Mouse (Mus musculus): Measurements from ENCODE around the gene Tnrc6b. TPM values are rescaled to one million over a fixed set of nuclear protein-coding genes. Genes with fewer than 3 reads are reported as not detected.
"Not testable (repeated sequence)": the region's sequence is repeated elsewhere in the genome, so short reads cannot be mapped to it uniquely, and the experiment has no call there.

Tnrc6b gene
- polyA plus RNA-seq, 1 experiment from 2014 or later, result 35.6 TPM

DNA sequence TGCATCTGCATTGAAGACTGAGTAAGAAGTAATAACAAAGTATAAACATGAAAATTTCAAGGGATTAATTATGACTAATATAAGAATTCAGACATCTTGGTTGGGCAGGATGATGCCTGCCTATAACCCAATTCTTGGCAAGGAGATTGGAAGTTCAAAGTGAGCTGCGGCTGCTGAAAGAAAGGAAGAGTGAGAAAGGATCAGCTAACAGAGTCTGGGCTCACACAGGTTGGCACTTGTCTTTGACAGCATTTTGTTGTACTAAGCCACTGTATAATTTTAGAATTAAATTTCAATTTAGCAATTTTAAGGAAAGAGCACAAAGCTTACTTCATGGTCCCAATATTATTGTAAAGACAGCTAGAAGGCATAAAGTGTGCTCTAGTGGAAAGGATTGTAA, 150.2 kb downstream of the Tnrc6b start:
- ATAC-seq (ENCODE audit: insufficient number of reproducible peaks, insufficient read depth, low FRiP score, low TSS enrichment, low read depth), result no peak
- no peak overlapping the region for H3K27ac ChIP-seq
- no peaks in the 10 kb centered on the region for H3K9me3 ChIP-seq
- H3K4me1 ChIP-seq, result peaks cover 7% of the 10 kb centered on the region
- no peak overlapping the region for H3K4me2 ChIP-seq
- no peak overlapping the region for H3K9ac ChIP-seq
- peaks cover 17% of the 10 kb centered on the region for H3K36me3 ChIP-seq
- no peaks in the 10 kb centered on the region for H3K27me3 ChIP-seq
- 58% methylated on average over 1 of the region's 1 CpGs for WGBS
- no peak overlapping the region for H3K4me3 ChIP-seq

DNA sequence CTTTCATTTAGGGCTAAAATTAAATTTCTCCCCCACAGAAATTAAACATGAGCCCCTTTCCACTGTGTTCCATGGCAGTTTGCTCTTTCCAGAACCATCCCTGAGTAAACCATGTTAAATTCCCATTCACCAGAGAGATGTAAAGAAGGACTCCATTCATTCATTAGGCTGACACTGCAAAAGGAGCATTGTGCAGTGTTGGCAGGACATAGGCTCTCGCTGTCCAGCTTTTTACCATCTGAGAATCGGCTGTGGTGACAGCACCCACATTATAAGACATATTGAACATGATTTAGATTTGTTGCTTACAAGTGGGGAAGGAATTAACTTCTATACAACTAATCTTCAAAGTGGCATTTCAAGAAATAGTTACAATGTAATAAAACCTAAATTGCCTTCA, 150.9 kb downstream of the Tnrc6b start:
- H3K9me3 ChIP-seq, result no peaks in the 10 kb centered on the region
- H3K27me3 ChIP-seq, result no peaks in the 10 kb centered on the region
- WGBS, result 56% methylated on average over 2 of the region's 2 CpGs
- peaks cover 23% of the 10 kb centered on the region for H3K36me3 ChIP-seq
- H3K4me1 ChIP-seq, result peaks cover 7% of the 10 kb centered on the region
- no peak overlapping the region for H3K9ac ChIP-seq
- no peak overlapping the region for H3K4me3 ChIP-seq
- ATAC-seq (ENCODE audit: insufficient number of reproducible peaks, insufficient read depth, low FRiP score, low TSS enrichment, low read depth), result no peak
- no peak overlapping the region for H3K27ac ChIP-seq
- H3K4me2 ChIP-seq, result no peak overlapping the region

DNA sequence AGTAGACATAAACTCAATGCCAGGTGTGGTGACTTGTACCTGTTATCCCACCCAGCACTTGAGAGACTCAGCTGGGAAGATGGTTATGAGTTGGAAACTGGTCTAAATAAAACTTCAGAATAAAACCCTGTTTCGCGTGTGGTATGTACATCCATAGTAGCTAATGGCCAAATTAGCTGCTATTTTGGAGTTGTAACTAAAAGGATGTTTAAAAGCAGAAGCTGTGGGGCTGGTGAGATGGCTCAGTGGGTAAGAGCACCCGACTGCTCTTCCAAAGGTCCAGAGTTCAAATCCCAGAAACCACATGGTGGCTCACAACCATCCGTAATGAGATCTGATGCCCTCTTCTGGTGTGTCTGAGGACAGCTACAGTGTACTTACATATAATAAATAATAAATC, 157.5 kb downstream of the Tnrc6b start:
- not testable (repeated sequence) for H3K27me3 ChIP-seq; H3K9me3 ChIP-seq; H3K9ac ChIP-seq; H3K27ac ChIP-seq; H3K4me1 ChIP-seq; H3K4me2 ChIP-seq; H3K4me3 ChIP-seq; ATAC-seq (ENCODE audit: insufficient number of reproducible peaks, insufficient read depth, low FRiP score, low TSS enrichment, low read depth)
- 94% methylated on average over 4 of the region's 4 CpGs for WGBS
- peaks cover 14% of the 10 kb centered on the region for H3K36me3 ChIP-seq

DNA sequence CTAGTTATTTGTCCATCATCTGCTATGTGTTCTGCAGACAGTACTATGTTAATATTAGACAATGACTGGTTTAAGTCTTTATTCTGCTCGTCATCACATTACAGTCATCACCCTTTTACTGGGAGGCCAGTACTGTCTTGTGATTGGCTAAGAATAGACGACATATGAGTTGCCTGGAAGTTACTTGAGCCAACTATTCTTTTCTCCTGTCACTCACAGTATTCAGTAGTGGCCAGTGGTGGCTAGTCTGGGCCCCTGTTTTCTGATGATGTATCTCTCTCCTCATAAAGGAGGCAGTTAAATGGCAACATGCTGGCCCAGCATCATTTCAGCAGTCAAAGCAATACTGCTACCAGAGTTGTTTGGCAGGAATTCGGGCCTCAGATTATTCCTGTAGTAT, 163.6 kb downstream of the Tnrc6b start:
- Histone ChIP-seq H3K27ac (no peak overlapping the region), H3K9me3 (no peaks in the 10 kb centered on the region), H3K36me3 (peaks cover 37% of the 10 kb centered on the region), H3K4me3 (no peak overlapping the region), H3K9ac (no peak overlapping the region), H3K27me3 (no peaks in the 10 kb centered on the region), H3K4me2 (no peak overlapping the region), H3K4me1 (no peaks in the 10 kb centered on the region)
- 79% methylated on average over 3 of the region's 3 CpGs for WGBS
- no peak for ATAC-seq (ENCODE audit: insufficient number of reproducible peaks, insufficient read depth, low FRiP score, low TSS enrichment, low read depth)

DNA sequence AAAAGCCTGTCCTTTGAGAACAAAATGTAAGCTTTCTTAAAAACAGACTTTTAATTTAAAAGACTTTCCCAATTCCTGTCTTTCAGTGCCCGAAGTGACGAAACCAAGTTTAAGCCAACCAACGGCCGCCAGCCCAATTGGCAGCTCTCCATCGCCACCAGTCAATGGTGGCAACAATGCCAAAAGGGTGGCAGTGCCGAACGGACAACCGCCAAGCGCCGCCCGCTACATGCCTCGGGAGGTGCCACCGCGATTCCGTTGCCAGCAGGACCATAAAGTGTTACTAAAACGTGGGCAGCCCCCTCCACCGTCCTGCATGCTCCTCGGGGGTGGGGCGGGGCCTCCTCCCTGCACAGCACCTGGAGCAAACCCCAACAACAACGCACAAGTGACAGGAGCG, 165.1 kb downstream of the Tnrc6b start:
- Histone ChIP-seq H3K4me3 (no peak overlapping the region), H3K36me3 (peaks cover 52% of the 10 kb centered on the region), H3K4me1 (no peaks in the 10 kb centered on the region), H3K27ac (no peak overlapping the region), H3K9ac (no peak overlapping the region), H3K4me2 (no peak overlapping the region), H3K27me3 (no peaks in the 10 kb centered on the region), H3K9me3 (no peaks in the 10 kb centered on the region)
- no peak for ATAC-seq (ENCODE audit: insufficient number of reproducible peaks, insufficient read depth, low FRiP score, low TSS enrichment, low read depth)
- WGBS, result 87% methylated on average over 21 of the region's 21 CpGs

DNA sequence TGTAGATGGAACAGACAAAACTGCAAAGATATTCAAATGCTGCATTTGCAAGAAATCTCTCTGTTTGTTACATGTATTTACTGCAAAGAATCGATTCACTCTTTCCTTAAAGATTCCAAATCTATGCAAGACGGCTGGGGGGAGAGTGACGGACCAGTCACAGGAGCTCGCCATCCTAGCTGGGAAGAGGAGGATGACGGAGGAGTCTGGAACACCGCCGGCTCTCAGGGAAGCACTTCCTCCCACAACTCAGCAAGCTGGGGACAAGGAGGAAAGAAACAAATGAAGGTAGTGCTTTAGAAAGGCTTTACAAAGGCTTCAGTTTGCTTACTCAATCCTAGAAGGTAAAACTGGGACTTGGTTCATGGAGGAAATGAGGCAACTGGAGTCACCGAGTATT, 173.0 kb downstream of the Tnrc6b start:
- WGBS, result 88% methylated on average over 8 of the region's 8 CpGs
- Histone ChIP-seq H3K27me3 (no peaks in the 10 kb centered on the region), H3K4me3 (no peak overlapping the region), H3K36me3 (peaks cover 82% of the 10 kb centered on the region), H3K9ac (no peak overlapping the region), H3K27ac (no peak overlapping the region), H3K4me1 (peaks cover 3% of the 10 kb centered on the region; the same call in 1 of the 2 replicates), H3K9me3 (no peaks in the 10 kb centered on the region), H3K4me2 (no peak overlapping the region)
- ATAC-seq (ENCODE audit: insufficient number of reproducible peaks, insufficient read depth, low FRiP score, low TSS enrichment, low read depth), result no peak

DNA sequence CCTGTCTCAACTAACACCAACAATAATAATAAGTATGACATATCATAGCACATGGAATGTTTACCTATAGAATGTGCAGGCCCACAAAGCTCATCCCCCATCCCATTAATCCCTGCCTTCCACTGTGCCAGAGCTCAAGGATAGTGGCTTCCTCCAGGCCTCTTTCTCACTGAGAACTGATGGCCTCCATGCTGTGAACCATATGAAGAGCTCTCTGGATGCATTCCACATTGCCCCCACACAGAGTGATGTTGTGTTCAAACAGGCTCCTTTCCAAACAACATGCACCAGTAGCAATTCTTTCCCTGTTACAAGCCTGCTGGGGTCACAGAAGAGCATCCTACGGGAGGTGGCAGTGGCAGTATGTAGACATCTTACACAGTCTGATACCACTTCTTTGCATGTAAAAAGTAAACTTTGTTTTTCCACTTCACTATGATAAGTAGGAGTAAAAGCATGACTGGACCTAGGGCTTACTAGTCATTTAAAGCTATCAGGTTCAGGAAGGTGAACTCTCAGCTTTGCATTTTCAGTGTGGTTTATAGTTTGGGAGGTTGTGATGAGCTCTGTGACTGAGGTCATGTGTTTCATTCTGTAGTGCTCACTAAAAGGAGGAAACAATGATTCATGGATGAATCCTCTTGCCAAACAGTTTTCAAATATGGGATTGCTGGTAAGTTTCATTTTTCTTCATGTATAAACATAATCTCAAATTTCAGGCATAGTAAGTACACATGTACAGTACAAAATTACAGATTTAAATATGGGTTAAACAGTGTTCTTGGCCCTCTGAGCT, 175.4 kb downstream of the Tnrc6b start:
- Histone ChIP-seq H3K4me1 (peaks cover 3% of the 10 kb centered on the region; the same call in 1 of the 2 replicates), H3K9ac (no peak overlapping the region), H3K27ac (no peak overlapping the region), H3K27me3 (no peaks in the 10 kb centered on the region), H3K9me3 (no peaks in the 10 kb centered on the region), H3K4me2 (no peak overlapping the region), H3K36me3 (peaks cover 77% of the 10 kb centered on the region), H3K4me3 (no peak overlapping the region)
- 92% methylated on average over 1 of the region's 1 CpGs for WGBS
- ATAC-seq (ENCODE audit: insufficient number of reproducible peaks, insufficient read depth, low FRiP score, low TSS enrichment, low read depth), result no peak

DNA sequence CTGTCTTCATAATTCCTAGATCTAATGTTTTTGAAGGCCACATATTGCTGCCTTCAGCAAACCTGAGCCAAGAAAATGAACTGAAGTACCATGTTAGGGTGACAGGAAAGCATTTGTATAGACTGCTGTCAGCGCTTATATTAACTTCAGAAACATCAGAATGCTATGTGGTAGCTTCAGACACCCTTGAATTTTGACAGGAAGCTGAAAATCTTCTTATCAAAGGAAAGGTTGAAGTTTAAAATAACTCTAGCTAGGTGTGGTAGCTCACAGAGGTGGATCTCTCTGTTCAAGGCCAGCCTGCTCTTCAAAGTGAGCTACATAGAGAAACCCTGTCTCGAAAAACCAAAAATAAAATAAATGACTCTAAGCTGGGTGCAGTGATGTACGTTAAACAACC, 181.2 kb downstream of the Tnrc6b start:
- Histone ChIP-seq H3K27ac (no peak overlapping the region), H3K27me3 (no peaks in the 10 kb centered on the region), H3K4me1 (no peaks in the 10 kb centered on the region), H3K4me3 (no peak overlapping the region), H3K9ac (no peak overlapping the region), H3K4me2 (no peak overlapping the region), H3K9me3 (no peaks in the 10 kb centered on the region), H3K36me3 (peaks cover 73% of the 10 kb centered on the region)
- 91% methylated on average over 3 of the region's 3 CpGs for WGBS
- no peak for ATAC-seq (ENCODE audit: insufficient number of reproducible peaks, insufficient read depth, low FRiP score, low TSS enrichment, low read depth)

DNA sequence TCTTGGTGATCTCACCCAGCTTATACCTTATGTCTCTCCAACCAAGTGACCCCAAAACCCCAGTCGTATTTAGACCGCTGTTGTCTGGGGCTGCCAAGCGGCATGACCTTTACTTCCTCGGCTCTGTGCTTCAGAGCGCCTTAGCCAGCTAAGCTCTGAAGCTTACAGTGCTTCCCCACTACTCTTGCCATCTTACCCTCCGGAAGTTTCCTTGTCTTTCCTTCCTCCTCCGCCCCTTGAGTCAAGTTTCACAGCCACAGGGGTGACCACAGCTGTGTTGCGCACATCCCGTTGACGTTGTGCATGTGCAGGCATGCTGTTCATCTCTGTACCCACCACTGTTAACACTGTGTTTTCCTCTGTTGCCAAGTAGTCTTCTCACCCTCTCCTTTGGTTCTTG, 185.6 kb downstream of the Tnrc6b start:
- Histone ChIP-seq H3K27me3 (no peaks in the 10 kb centered on the region), H3K4me1 (no peaks in the 10 kb centered on the region), H3K27ac (no peak overlapping the region), H3K9ac (no peak overlapping the region), H3K4me2 (no peak overlapping the region), H3K4me3 (no peak overlapping the region), H3K9me3 (no peaks in the 10 kb centered on the region), H3K36me3 (peaks cover 77% of the 10 kb centered on the region)
- ATAC-seq (ENCODE audit: insufficient number of reproducible peaks, insufficient read depth, low FRiP score, low TSS enrichment, low read depth), result no peak
- 85% methylated on average over 10 of the region's 10 CpGs for WGBS

DNA sequence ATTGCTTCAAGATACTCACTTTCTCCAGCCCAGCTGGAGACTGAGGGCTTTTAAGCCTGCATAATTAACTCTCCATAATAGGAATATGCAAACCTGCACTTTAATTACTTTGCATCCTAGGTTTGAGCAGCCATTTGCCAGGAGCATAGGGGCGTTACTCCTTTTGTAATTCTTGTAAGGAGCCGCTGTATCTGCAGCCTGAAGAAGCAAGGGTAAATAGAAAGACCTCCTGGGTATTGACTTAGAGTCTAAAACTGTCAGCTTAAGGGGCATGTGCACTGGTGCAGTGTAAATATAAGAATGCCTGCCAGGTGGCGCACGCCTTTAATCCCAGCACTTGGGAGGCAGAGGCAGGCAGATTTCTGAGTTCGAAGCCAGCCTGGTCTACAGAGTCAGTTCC, 186.8 kb downstream of the Tnrc6b start:
- H3K27ac ChIP-seq, result no peak overlapping the region
- H3K4me2 ChIP-seq, result no peak overlapping the region
- no peak for ATAC-seq (ENCODE audit: insufficient number of reproducible peaks, insufficient read depth, low FRiP score, low TSS enrichment, low read depth)
- no peaks in the 10 kb centered on the region for H3K4me1 ChIP-seq
- H3K4me3 ChIP-seq, result no peak overlapping the region
- 96% methylated on average over 5 of the region's 5 CpGs for WGBS
- peaks cover 89% of the 10 kb centered on the region for H3K36me3 ChIP-seq
- no peak overlapping the region for H3K9ac ChIP-seq
- no peaks in the 10 kb centered on the region for H3K27me3 ChIP-seq
- no peaks in the 10 kb centered on the region for H3K9me3 ChIP-seq

DNA sequence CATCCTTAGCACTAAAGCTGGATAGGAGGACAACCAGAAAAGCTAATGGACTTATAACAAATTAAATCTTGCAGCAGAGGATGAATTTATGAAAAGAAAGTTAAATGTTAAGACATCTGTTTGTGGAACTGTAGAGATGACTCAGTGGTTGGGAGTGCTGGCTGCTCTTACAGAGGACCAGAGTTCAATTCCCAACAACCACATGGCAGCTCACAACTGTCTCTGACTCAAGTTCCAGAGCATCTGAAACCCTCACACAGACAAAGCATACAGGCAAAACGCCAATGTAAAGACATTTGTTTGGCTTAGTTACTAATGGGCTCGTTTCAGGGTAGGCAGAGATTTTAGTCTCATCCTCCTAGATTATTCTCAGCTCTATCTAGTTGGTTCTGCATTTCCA, 188.7 kb downstream of the Tnrc6b start:
- H3K9ac ChIP-seq, result no peak overlapping the region
- no peaks in the 10 kb centered on the region for H3K9me3 ChIP-seq
- H3K4me1 ChIP-seq, result no peaks in the 10 kb centered on the region
- whole genome bisulfite sequencing, result 81% methylated on average over 2 of the region's 2 CpGs
- H3K36me3 ChIP-seq, result peaks cover 91% of the 10 kb centered on the region
- no peak overlapping the region for H3K27ac ChIP-seq
- no peak overlapping the region for H3K4me3 ChIP-seq
- no peaks in the 10 kb centered on the region for H3K27me3 ChIP-seq
- no peak for ATAC-seq (ENCODE audit: insufficient number of reproducible peaks, insufficient read depth, low FRiP score, low TSS enrichment, low read depth)
- no peak overlapping the region for H3K4me2 ChIP-seq

DNA sequence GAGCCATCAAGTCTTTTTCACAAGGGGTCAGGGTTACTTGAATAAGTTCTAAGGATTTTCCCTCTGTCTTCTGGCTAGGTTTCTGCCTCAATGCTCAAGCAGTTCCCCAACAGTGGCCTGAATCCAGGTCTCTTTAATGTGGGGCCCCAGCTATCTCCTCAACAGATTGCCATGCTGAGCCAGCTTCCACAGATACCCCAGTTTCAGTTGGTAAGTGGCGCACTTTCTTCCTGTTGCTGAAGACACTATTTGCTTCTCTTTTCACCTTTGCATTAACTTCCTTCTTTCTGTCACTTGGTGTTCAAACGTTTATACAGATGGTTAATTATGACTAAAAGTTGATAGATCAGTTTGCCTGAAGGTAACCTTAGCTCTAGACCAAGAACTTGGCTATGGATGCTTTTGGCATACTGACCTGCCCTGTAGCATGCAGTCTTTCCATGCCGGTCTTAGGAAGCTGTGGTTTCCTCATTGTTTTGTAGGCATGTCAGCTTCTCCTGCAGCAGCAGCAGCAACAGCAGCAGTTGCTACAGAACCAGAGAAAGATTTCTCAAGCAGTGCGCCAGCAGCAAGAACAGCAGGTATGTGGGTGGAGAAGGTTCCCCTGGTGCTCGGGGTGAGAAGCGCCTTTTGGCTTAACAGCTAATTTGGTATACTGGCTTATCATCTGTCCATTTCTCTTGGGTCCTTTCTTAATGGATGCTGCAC, 190.8 kb downstream of the Tnrc6b start:
- H3K9ac ChIP-seq, result no peak overlapping the region
- H3K9me3 ChIP-seq, result no peaks in the 10 kb centered on the region
- no peaks in the 10 kb centered on the region for H3K27me3 ChIP-seq
- no peak overlapping the region for H3K4me3 ChIP-seq
- 91% methylated on average over 6 of the region's 6 CpGs for WGBS
- no peaks in the 10 kb centered on the region for H3K4me1 ChIP-seq
- H3K4me2 ChIP-seq, result no peak overlapping the region
- no peak overlapping the region for H3K27ac ChIP-seq
- peaks cover 91% of the 10 kb centered on the region for H3K36me3 ChIP-seq
- no peak for ATAC-seq (ENCODE audit: insufficient number of reproducible peaks, insufficient read depth, low FRiP score, low TSS enrichment, low read depth)
